Mouse (Mus musculus): Measurements from ENCODE around the gene Bbs4. TPM values are rescaled to one million over a fixed set of nuclear protein-coding genes. Genes with fewer than 3 reads are reported as not detected.

Bbs4 gene
- total RNA-seq, 2 experiments from 2014 or later: 41.1 to 42.3 TPM

Other genes with a start within 250 kb of the Bbs4 start
- gene Adpgk, start 62.0 kb downstream of the Bbs4 start, total RNA-seq (2021): 10 to 100 TPM; 14.9 to 17.2 TPM
- 100 to 1,000 TPM; 113 to 119 TPM for gene Arih1, start 133.1 kb upstream of the Bbs4 start, total RNA-seq (2021)
- gene Hexa, start 186.0 kb upstream of the Bbs4 start, total RNA-seq (2021): 10 to 100 TPM; 49.4 to 49.5 TPM
- gene Tmem202, start 186.3 kb upstream of the Bbs4 start, total RNA-seq (2021): 1 to 10 TPM; 3.9 to 4.4 TPM
- 10 to 100 TPM; 25.0 to 29.1 TPM for gene Celf6, start 224.4 kb upstream of the Bbs4 start, total RNA-seq (2021)

Measured in left cerebral cortex, postnatal 25 days (tissue).